Mouse (Mus musculus): Measurements from ENCODE around the gene Rwdd3. TPM values are rescaled to one million over a fixed set of nuclear protein-coding genes. Genes with fewer than 3 reads are reported as not detected.

Rwdd3 gene
- polyA plus RNA-seq (2021) = 11.1 TPM

- POLR2A ChIA-PET = interaction anchor here (0.6 kb wide), 1 partner anchor 329 kb away, joined by 5 read pairs; no protein-coding TSS in a partner anchor
- no peaks in the 10 kb centered on the region for H3K27me3 ChIP-seq
- in situ Hi-C loops (cut with MboI; ENCODE audit: low pct_unique_long_range_greater_than_20kb) = loop anchor here (5.0 to 25.0 kb wide), 3 partner anchors 111 to 566 kb away; partner anchors contain the start of gene Tmem56
- DNase-seq (ENCODE audit: low read depth, low spot score) (peak; percentile 51), ATAC-seq (peak; percentile 99)
- CTCF ChIA-PET = interaction anchor here (0.9 to 3.1 kb wide), 17 partner anchors 8 to 365 kb away, joined by 3 to 16 read pairs (median 5); partner anchors contain the start of gene Alg14
- TF ChIP-seq CTCF (IDR thresholded peaks at IDR 0.05) = peak; percentile 100
Observed at GRCm38 (mm10) chr3:121171243-121171871, at the start of gene Rwdd3. Gene Rwdd3 (minus strand): TSS chr3:121171695.

GRCm38 (mm10) chr3:121217011-121217410 lies 45.5 kb upstream of the Rwdd3 start:
- ATAC-seq (no peak), DNase-seq (ENCODE audit: low read depth, low spot score) (no peak)
- POLR2A ChIA-PET = interaction anchor here (0.6 kb wide), 1 partner anchor 1185 kb away, joined by 3 read pairs; no protein-coding TSS in a partner anchor
- no peaks in the 10 kb centered on the region for H3K27me3 ChIP-seq
- in situ Hi-C loops (cut with MboI; ENCODE audit: low pct_unique_long_range_greater_than_20kb) = no loop called here
- CTCF ChIA-PET = interaction anchor here (0.7 kb wide), 1 partner anchor 15 kb away, joined by 3 read pairs; no protein-coding TSS in a partner anchor
- no peak for TF ChIP-seq CTCF (IDR thresholded peaks at IDR 0.05)

GRCm38 (mm10) chr3:121213501-121213900 lies 42.0 kb upstream of the Rwdd3 start:
- DNase-seq (ENCODE audit: low read depth, low spot score) (no peak), ATAC-seq (no peak)
- H3K27me3 ChIP-seq = no peaks in the 10 kb centered on the region
- no peak for TF ChIP-seq CTCF (IDR thresholded peaks at IDR 0.05)
- in situ Hi-C loops (cut with MboI; ENCODE audit: low pct_unique_long_range_greater_than_20kb) = no loop called here
- CTCF ChIA-PET = interaction anchor here (0.8 to 1.4 kb wide), 2 partner anchors 19 to 35 kb away, joined by 3 read pairs; no protein-coding TSS in a partner anchor
- POLR2A ChIA-PET = interaction anchor here (1.2 kb wide), 1 partner anchor 51 kb away, joined by 3 read pairs; no protein-coding TSS in a partner anchor

- peak; percentile 34 for TF ChIP-seq CTCF (IDR thresholded peaks at IDR 0.05)
- no peak for ATAC-seq
- POLR2A ChIA-PET = no interaction called here
- in situ Hi-C loops (cut with MboI; ENCODE audit: low pct_unique_long_range_greater_than_20kb) = no loop called here
- H3K27me3 ChIP-seq = no peaks in the 10 kb centered on the region
- CTCF ChIA-PET = interaction anchor here (1.9 kb wide), 1 partner anchor 11 kb away, joined by 5 read pairs; no protein-coding TSS in a partner anchor
- no peak for DNase-seq (ENCODE audit: low read depth, low spot score)
Observed at GRCm38 (mm10) chr3:121212156-121212555, 40.7 kb upstream of the Rwdd3 start.

- ATAC-seq (no peak), DNase-seq (ENCODE audit: low read depth, low spot score) (no peak)
- POLR2A ChIA-PET = no interaction called here
- CTCF ChIA-PET = no interaction called here
- in situ Hi-C loops (cut with MboI; ENCODE audit: low pct_unique_long_range_greater_than_20kb) = no loop called here
- no peak for TF ChIP-seq CTCF (IDR thresholded peaks at IDR 0.05)
- H3K27me3 ChIP-seq = peaks cover 10% of the 10 kb centered on the region
Observed at GRCm38 (mm10) chr3:121208994-121209393, 37.5 kb upstream of the Rwdd3 start.

GRCm38 (mm10) chr3:121206202-121206882 lies 34.8 kb upstream of the Rwdd3 start:
- ChIA-PET POLR2A (no interaction called here), CTCF (no interaction called here)
- ATAC-seq (no peak), DNase-seq (ENCODE audit: low read depth, low spot score) (no peak)
- in situ Hi-C loops (cut with MboI; ENCODE audit: low pct_unique_long_range_greater_than_20kb) = no loop called here
- no peak for TF ChIP-seq CTCF (IDR thresholded peaks at IDR 0.05)
- H3K27me3 ChIP-seq = peaks cover 23% of the 10 kb centered on the region

GRCm38 (mm10) chr3:121202638-121203037 lies 31.1 kb upstream of the Rwdd3 start:
- in situ Hi-C loops (cut with MboI; ENCODE audit: low pct_unique_long_range_greater_than_20kb) = no loop called here
- ChIA-PET CTCF (interaction anchor here (1.0 to 1.9 kb wide), 4 partner anchors 14 to 75 kb away, joined by 3 to 7 read pairs (median 4); partner anchors contain the start of gene Rwdd3), POLR2A (no interaction called here)
- TF ChIP-seq CTCF (IDR thresholded peaks at IDR 0.05) = no peak
- no peak for ATAC-seq
- no peak for DNase-seq (ENCODE audit: low read depth, low spot score)
- peaks cover 23% of the 10 kb centered on the region for H3K27me3 ChIP-seq

- in situ Hi-C loops (cut with MboI; ENCODE audit: low pct_unique_long_range_greater_than_20kb) = no loop called here
- peaks cover 23% of the 10 kb centered on the region for H3K27me3 ChIP-seq
- DNase-seq (ENCODE audit: low read depth, low spot score) = no peak
- no peak for ATAC-seq
- ChIA-PET POLR2A (no interaction called here), CTCF (interaction anchor here (0.9 to 1.9 kb wide), 2 partner anchors 16 to 77 kb away, joined by 3 to 5 read pairs; no protein-coding TSS in a partner anchor)
- no peak for TF ChIP-seq CTCF (IDR thresholded peaks at IDR 0.05)
Observed at GRCm38 (mm10) chr3:121201012-121201747, 29.7 kb upstream of the Rwdd3 start.

- POLR2A ChIA-PET = interaction anchor here (0.6 kb wide), 1 partner anchor 20 kb away, joined by 6 read pairs; no protein-coding TSS in a partner anchor
- TF ChIP-seq CTCF (IDR thresholded peaks at IDR 0.05) = no peak
- H3K27me3 ChIP-seq = peaks cover 4% of the 10 kb centered on the region
- CTCF ChIA-PET = interaction anchor here (1.3 to 2.1 kb wide), 3 partner anchors 9 to 18 kb away, joined by 3 to 6 read pairs (median 5); partner anchors contain the start of gene Rwdd3
- in situ Hi-C loops (cut with MboI; ENCODE audit: low pct_unique_long_range_greater_than_20kb) = no loop called here
- ATAC-seq = no peak
- DNase-seq (ENCODE audit: low read depth, low spot score) = no peak
Observed at GRCm38 (mm10) chr3:121189199-121189598, 17.7 kb upstream of the Rwdd3 start.

- DNase-seq (ENCODE audit: low read depth, low spot score) = no peak
- in situ Hi-C loops (cut with MboI; ENCODE audit: low pct_unique_long_range_greater_than_20kb) = no loop called here
- TF ChIP-seq CTCF (IDR thresholded peaks at IDR 0.05) = no peak
- no peak for ATAC-seq
- ChIA-PET CTCF (interaction anchor here (2.1 kb wide), 1 partner anchor 16 kb away, joined by 6 read pairs; the partner anchor contains the start of gene Rwdd3), POLR2A (no interaction called here)
- H3K27me3 ChIP-seq = peaks cover 4% of the 10 kb centered on the region
Observed at GRCm38 (mm10) chr3:121187510-121187909, 16.0 kb upstream of the Rwdd3 start.

Measured in Patski (cell line).